Mouse (Mus musculus) ovary, postnatal 10 days (tissue): Measurements from ENCODE around the gene N4bp2l2.
"Not testable (repeated sequence)": the region's sequence is repeated elsewhere in the genome, so short reads cannot be mapped to it uniquely, and the experiment has no call there.

Source experiments
- DNase-seq: peaks from one replicate; pipeline ENCODE4 v3.0.0; 2022; ENCODE audit warnings: low spot score

Gene N4bp2l2

GRCm38 (mm10) chr5:150666133-150666739 lies at the start of gene N4bp2l2:
Gene N4bp2l2 (minus strand): TSS chr5:150666183.
- not testable (repeated sequence) for DNase-seq

DNA sequence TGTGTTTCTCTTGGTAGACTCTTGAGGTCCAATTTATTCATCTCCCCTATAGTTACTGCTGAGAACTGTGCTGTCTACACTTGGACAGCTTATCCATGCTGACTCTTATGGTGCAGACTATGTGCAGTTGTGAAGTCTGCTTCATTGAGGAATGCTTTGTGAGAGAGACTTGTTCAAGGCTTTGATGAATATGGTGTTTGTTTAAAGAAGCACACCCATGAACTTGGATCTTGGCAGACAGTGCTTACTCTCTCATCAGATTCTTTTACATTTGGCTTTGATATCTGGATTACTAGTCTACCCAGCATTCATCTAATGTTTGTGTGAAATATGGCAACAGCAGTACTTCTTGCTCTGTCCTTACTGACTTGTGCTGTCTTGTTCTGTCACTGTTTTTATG lies 47.4 kb upstream of the N4bp2l2 start:
- DNase-seq, result no peak

- DNase-seq, result no peak
Observed at GRCm38 (mm10) chr5:150711503-150711902, 45.5 kb upstream of the N4bp2l2 start.

DNA sequence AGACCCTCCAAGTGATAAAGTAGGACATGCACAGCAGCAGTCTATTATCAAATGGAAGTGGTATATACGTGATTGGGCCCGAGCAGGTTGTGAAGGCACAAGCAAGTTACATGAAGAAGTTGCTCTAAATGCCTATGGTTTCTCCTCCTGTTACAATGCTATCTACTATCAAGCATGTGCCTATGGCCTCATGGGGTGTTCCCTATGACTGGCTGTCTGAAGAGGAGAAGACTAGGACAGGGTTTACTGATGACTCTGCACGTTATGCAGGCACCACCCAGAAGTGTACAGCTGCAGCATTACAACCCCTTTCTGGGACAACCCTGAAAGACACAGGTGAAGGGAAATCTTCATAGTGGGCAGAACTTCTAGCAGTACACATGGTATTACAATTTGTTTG lies 41.2 kb upstream of the N4bp2l2 start:
- not testable (repeated sequence) for DNase-seq

DNA sequence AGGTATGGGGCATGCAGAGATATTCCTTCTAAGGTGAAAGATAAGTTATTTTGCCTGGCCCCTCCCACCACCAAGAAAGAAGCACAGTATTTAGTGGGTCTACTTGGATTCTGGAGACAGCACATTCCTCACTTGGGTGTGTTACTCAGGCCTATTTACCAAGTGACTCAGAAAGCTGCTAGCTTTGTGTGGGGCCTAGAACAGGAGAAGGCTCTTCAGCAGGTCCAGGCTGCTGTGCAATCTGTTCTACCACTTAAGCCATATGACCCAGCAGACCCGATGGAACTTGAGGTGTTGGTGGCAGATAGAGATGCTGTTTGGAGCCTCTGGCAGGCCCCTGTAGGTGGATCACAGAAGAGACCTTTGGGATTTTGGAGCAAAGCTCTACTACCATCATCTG lies 40.7 kb upstream of the N4bp2l2 start:
- not testable (repeated sequence) for DNase-seq

- no peak for DNase-seq
Observed at GRCm38 (mm10) chr5:150702714-150703113, 36.7 kb upstream of the N4bp2l2 start.

GRCm38 (mm10) chr5:150693277-150693676 lies 27.3 kb upstream of the N4bp2l2 start:
- DNase-seq, result no peak

DNA sequence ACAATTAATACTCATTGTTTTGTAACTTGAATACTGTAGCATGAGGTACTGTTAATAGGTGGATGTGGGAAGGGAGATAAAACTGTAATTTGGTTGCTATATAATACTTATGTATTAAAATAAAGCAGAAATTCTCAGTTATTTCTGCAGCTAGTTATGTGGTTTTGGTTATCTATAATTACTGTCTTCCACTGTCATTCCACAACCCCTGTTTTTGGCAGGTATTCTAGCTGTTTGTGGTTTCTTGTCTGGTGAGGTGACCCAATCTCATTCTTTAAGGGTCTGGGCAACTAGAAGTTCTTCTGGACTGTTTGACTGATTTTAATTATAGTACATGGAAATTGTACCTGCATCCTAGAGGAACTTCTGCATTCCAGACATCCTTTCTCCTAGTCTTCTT lies 24.7 kb upstream of the N4bp2l2 start:
- DNase-seq, result no peak

DNA sequence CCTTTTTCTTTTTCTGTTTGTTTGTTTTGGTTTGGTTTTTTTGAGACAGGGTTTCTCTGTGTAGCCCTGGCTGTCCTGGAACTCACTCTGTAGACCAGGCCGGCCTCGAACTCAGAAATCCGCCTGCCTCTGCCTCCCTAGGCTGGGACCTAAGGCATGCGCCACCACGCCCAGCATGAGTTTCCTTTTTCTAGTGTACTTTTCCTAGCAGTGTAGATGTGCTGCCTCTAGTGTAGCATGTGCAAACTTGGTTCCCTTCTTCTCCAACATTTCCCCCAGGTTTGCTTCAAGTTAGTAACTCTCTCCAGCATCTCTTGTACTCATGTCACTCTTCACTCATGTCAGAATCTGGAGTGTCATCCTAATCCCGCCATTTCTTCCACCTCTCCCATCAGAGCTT lies 16.9 kb upstream of the N4bp2l2 start:
- not testable (repeated sequence) for DNase-seq

DNA sequence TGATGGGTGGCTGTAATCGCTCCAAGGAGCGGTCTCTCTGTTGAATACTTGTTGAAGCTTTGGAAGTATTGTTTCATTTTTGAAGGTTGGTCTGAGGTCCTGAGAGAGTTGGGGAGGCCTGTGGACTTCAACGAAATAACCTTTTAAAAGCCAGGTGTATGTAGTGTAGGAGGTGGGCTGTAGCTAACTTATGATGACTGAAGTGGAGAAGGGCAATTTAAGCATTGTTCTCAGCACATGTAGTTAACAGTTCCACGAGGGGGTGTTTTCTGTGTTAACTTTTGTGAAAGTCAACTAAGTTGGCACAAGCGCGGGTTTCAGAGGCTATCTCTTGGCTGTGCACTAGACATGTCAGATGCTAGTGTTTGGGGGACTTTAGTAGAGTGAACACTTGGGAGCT lies 8.9 kb upstream of the N4bp2l2 start:
- no peak for DNase-seq

DNA sequence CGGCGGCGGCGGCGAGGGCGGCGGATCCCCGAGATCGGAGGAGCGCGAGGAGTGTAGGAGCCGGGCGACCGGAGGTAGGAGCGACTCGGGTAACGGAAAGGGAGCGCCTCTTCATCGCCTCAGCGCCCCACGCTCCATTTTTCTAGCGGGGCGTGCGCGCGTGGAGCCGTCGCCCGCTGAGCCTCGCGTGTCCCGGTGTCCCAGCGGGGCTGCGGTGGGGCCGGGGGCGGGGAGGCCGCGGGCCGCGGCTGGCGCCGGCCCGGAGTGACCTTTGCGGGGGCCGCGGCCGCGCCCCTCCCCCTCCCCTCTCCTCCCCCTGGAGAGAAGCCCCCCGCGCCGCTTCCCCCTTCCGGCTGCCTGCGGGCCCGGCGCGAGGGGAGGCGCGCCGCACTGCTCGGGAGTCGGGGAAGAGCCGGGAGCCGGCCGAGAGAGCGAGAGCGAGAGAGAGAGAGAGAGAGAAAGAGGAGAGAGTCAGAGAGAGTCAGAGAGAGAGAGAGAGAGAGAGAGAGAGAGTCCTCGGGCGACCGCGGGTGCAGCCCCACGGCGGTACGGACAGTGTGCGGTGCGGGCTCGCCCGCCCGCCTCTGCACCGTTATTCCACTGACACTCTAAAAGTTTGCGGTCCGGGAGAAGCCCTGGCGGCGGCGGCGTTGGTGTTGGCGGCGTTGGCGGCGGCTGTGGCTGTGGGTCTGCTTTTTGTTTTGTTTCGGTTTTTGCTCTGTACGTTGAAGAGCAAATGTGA lies 8.1 kb upstream of the N4bp2l2 start:
- peak; percentile 21 for DNase-seq

- DNase-seq, result peak; percentile 78
Observed at GRCm38 (mm10) chr5:150673153-150673835, 7.3 kb upstream of the N4bp2l2 start, which contains the start of gene Pds5b. Gene Pds5b (plus strand): TSS chr5:150673739.

DNA sequence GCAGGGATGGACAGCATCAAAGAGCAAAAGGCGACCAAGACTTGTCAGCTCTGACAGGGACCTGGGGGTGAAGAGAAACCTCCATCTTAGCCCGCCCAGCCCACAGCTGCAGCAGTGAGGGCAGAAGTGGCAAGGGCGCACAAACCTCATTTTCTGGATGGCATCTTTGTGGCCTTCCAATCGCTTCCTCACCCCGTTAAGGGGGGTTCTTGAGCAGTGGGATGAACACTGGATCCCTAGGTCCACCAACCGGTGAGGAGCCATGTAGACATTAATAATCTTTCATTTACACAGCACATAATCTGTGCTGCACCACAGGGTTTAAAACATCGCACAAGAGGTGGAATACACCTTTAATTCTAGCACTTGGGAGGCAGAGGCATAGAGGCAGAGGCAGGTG lies 6.4 kb upstream of the N4bp2l2 start:
- no peak for DNase-seq

GRCm38 (mm10) chr5:150668731-150669130 lies 2.7 kb upstream of the N4bp2l2 start:
- no peak for DNase-seq

- peak; percentile 68 for DNase-seq
Observed at GRCm38 (mm10) chr5:150665132-150665954, 640 bp downstream of the N4bp2l2 start.

DNA sequence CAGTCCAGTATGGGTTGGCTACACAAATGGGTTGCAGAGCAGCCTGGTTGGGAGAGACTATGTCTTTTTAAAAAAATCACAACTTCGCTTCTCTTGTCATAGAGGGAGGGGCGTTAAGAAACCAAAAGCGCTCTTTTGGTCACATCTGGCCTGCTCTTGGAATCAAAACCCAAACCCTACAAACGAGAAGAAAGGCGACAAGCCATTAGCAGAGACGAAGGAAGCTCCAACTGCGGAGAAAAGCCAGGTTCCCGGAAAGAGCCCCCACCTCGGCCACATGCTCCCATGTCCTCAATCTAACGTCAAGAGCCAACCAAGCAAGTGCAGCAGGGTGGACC lies 1.2 kb downstream of the N4bp2l2 start:
- no peak for DNase-seq

DNA sequence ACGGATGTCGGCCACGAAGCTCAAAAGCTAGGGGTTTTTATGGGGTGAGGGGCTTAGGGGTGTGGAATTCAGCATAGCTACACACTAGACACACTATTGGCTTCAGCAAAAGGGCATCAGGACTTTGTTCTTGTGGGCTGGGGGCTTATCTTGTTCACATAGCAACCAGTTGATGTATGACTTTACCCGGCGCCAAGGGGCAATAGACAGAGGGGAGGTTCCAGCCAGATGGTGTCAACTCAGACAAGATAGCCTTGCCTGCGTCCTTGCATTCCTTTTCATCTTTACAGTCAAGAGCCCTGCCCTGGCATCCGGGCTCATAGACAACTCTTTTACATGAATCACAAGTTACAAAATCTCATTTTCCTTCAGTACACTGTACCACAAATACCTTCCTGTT lies 2.1 kb downstream of the N4bp2l2 start:
- not testable (repeated sequence) for DNase-seq

GRCm38 (mm10) chr5:150660296-150660695 lies 5.7 kb downstream of the N4bp2l2 start:
- DNase-seq, result not testable (repeated sequence)

DNA sequence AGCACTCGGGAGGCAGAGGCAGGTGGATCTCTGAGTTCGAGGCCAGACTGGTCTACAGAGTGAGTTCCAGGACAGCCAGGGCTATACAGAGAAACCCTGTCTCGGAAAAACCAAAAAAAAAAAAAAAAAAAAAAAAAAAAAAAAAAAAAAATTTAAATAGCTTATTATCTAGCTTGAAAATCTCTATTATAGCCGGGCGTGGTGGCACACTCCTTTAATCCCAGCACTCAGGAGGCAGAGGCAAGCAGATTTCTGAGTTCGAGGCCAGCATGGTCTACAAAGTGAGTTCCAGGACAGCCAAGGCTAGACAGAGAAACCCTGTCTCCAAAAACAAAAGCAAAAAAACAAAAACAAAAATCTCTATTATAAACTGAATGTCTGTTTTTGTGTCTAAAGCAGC lies 6.6 kb downstream of the N4bp2l2 start:
- not testable (repeated sequence) for DNase-seq

DNA sequence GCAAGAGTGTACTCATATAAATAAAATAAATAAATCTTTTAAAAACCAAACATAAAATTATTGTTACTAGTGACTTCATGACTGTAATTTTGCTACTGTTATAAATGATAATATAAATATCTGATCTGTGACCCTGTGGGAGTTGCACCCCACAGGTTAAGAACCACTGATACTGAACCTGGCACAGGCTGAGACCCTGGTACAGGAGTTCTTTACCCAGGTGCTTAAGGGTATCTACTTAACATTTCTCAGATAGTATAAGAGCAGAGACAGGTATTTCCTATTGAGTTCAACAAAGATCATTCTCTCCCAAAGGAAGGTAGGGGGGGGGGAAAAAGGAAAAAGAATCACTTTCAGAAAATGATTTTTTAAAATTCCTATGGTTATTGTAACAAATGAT lies 11.4 kb downstream of the N4bp2l2 start:
- no peak for DNase-seq

GRCm38 (mm10) chr5:150652578-150652977 lies 13.4 kb downstream of the N4bp2l2 start:
- DNase-seq, result no peak

DNA sequence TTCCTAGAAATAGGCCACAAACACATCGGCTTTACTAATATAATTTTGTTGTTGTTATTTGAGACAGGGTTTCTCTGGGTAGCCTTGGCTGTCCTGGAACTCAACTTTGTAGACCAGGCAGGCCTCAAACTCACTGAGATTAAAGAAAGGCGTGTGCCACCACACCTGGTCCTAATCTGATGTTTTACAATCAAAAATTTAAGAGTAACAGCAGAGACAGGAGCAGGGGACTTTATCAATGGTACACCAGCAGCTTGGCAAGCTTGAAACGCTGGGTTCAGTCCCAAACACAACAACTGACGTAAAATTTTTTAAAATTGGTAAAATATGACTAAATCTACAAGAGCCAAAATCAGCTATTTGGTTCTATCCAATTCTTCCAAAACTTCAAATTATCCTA lies 21.1 kb downstream of the N4bp2l2 start:
- DNase-seq, result no peak
